Mouse (Mus musculus) 3134 (cell line): Measurements from ENCODE around the gene Ubqln4.

Source experiments
- DNase-seq: peaks from one replicate; pipeline ENCODE4 v3.0.0-alpha.2; 2011; ENCODE audit warnings: low spot score; ENCODE audit not compliant: insufficient read length; ENCODE audit errors: extremely low read depth

Gene Ubqln4

DNA sequence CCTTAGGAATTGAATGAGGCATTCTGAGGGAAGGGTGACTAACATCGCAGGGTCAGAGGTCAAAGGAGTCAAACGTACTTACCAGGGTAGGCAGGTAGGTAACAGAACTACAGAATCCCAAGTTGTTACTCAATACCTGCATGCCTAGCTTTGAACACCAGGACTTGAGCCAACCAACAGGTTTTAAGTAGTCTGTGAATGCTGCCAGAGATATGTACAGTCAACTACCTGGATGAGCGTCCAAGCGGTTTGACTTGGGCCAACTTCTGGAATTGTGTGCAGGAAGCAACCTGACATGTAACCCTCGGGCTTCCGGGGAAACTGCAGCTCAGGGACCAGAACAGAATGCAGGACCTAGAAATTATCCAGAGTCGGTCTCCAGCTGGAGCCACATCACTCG is 30.5 kb upstream of the Ubqln4 start:
- DNase-seq: no peak

GRCm38 (mm10) chr3:88525021-88525420 is 28.5 kb upstream of the Ubqln4 start:
- no peak for DNase-seq

- peak; percentile 77 for DNase-seq
Observed at GRCm38 (mm10) chr3:88526157-88527131, 27.1 kb upstream of the Ubqln4 start.

GRCm38 (mm10) chr3:88527565-88527964 is 26.0 kb upstream of the Ubqln4 start:
- DNase-seq: no peak

DNA sequence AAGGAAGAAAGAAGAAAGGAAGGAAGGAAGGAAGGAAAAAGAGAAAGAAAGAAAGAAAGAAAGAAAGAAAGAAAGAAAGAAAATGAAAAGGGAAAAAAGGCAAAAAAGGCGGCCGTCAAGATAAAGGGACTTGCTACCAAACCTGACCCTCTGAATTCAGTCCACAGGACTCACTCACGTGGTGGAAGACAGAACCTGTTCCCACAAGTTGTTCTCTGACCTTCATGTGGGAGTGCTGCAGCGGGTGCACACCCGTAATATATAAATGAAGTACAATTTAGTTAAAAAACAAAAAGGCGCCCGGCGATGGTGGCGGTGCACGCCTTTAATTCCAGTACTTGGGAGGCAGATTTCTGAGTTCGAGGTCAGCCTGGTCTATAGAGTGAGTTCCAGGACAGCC is 24.9 kb upstream of the Ubqln4 start:
- no peak for DNase-seq

DNA sequence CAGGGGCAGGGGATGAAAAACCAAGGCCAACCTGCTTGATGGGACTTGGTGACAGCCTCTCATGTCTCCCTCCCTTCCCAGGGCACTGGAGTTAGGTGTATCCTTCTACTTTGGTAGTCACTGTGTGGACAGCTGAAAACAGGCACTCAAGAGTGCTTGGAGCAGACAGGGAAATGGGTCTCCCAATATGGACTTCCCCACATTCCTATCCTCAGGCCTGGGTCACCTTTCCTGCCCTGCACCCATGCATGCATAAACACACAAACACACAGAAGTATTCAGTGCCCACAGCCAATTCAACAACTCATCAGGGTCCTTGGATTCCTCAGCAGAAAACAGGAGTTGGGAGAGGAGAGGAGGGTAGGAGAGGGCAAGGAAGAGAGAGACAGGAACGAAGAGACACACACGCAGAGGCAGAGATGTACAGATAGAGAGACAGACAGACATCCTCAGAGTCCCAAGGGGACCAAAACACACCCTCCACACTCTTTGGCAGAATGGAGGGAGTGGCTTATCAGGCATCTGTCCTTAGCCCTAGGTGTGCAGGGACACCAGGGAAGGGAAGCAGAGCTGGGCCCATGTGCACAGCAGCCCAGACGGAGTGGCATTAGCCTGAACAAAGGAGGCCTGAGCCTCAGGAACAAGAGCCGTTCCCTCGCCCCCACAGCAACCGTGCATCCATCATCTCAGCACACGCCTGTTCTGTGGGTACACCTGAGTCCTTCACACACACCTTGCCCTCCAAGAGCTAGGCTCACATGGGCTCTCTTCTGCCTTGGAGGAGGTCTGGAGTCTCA is 24.2 kb upstream of the Ubqln4 start:
- DNase-seq: no peak

GRCm38 (mm10) chr3:88530082-88530864 is 23.3 kb upstream of the Ubqln4 start:
- no peak for DNase-seq

DNA sequence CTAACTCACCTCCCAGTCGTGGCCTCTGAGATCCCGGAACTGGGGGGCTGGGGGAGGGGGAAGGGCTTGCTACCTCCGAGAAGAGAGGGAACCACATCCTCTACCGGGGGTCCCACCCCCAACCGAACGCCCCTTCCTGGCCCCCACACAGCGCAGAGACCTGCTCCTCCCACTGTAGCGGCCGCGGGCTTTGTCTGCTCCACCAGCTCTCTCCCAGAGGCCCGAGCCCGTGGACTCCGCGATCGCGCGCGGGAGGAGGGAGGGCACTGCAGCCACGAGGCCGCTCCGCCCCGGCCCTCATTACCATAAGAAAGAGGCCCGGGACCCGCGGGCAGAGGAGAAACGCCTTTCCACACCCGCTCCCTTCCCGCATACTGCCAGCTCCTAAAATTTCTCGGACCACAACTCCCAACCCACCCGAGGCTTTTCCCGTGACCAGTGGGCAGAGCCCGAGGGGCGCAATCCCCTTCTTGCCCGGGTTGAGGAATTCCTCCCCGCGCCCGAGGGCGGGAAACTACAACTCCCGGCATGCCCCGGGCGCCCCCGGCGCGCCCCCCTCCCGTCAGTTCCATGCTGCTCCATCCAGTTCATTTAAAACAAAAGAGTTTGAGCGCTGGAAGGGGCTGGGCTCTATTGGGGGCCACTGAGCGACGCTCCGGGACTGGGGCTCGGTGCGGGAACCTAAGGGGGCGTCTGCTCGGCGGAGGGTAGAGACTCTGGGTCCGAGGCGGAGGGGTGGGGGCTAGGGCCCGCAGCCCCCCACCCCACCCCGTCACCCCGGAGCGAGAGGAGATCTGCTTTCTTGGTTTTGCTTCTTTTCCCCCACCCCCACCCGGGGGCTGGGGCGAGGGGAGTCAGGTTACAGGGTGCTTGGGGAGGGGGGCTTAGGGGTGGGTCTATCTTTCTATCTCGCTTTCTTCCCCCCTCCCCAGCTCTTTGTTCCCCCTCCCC is 21.9 kb upstream of the Ubqln4 start:
- peak; percentile 92 for DNase-seq

DNA sequence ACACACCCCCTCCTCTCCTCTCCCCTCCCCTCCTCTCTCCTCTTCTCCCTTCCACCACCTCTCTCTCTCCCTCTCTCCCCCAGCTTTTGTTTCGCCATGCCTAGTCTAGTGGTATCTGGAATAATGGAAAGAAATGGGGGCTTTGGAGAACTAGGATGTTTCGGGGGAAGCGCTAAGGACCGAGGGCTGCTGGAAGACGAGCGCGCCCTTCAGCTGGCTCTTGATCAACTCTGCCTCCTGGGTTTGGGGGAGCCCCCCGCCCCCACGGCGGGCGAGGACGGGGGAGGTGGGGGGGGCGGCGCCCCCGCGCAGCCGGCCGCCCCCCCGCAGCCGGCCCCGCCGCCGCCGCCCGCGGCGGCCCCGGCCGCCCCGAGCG is 21.3 kb upstream of the Ubqln4 start, which contains the start of gene Mex3a:
Gene Mex3a, plus strand, starts transcription at position 97 of the 376 bp plus-strand sequence.
- DNase-seq: no peak

DNA sequence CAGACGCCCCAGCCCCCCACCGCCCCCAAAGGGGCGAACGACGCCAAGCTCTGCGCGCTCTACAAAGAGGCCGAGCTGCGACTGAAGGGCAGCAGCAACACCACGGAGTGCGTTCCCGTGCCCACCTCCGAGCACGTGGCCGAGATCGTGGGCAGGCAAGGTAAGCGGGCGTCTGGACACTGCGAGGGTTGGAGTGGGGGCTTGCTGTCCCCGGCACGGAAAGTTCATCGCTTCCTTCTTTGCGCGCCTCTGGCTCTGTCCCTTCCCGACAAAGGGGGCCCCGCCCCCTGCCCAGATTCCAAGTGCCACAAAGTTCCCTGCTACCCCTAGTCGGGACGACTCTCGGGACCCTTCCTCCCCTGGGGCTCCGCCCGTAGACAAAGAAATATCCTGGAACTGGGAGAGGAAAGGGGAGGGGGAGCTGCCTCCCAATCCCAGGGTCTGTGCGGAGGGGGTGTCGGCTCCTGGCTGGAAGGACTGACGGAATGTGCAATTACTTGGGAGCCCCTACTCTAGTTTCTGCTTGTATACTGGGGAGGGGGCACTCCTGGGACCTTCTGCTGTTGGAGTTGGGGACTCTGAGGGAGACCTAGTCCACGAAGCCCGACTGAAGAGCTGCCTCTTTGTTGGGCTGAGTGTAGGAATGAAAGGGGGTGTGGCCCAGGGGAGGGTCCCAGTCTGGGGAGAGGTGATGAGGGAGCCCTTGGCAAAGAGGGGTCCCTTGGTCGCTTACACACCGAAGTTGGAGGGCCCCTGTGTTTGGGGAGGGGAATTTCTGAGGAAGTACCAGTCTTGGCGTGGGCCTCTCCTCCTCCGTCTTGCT is 20.7 kb upstream of the Ubqln4 start:
- DNase-seq: no peak

DNA sequence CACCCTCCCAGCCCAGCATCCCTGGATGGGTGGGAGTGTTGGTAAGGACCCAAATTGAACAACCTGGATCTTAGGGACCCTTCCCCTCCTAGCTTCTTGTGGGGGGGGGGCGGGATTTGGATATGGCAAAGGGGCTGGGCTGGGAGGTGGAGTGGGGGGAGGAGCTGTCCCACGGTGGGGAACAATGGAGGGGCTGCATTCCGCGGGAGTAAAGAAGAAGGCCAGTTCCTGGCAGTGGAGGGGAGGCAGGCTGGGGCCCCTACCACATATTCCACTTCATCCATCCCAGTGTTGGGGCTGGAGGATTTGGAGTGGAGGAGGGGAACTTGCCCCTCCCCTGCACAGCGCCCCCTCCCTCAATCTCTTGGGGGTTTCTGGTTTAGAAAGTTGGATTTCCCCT is 19.9 kb upstream of the Ubqln4 start:
- DNase-seq: no peak

DNA sequence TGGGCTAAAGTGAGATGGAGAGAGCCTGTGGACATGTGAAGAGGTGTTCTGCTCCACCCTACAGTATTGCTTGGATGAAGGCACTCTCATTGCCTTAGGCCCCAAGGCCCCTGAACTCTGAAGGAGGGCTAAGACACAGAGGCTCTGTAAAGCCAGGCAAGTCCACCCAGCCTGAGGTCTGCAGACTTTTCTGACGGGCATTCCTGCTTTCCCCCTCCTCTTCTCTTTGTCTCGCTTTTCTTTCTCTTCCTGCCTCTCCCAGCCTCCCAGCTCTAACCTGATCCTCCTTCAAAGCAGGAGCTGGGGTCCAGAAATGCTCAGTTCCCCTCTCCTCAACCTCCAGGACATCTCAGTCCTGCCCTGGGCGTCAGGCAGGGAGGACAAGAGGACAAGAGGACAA is 18.6 kb upstream of the Ubqln4 start:
- DNase-seq: no peak

DNA sequence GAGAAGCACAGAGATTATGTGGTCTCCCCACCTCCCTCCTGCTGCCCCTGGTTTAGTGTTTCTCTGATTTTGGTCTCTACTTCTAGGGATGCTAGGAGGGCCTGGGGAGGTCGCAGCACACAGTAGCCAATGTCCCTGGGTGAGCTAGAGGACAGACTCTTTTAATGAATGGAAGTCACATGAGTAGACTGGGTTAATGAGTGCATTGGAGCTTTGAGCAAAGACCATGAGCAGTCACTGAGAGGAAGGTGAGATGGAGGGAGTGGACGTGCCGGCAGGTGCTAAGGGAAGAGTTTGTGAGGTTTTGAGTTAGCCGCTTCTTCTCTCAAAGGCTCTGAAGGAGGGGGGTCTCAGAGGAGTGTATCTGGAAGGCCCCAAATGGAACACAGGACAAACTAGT is 18.0 kb upstream of the Ubqln4 start:
- DNase-seq: no peak

- DNase-seq: no peak
Observed at GRCm38 (mm10) chr3:88536103-88536930, 17.2 kb upstream of the Ubqln4 start.

DNA sequence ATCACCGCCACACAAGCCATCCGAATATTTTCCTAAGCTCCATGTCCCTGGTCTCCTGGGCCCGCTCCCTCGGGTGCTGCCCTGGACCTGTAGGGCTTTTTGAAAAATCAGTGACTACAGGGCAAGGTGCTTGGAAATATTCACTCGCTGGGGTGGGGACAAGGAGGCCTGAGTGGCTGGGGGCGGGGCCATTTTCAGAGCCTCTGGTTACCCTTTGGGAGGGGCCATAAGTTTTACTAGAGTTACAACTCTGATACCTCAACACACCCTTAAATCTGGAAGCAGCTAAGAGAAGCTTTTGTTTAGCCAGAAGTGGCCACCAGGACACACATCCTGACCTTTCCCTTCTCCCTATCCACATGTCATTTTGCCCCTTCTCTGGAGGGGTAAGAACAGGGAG is 16.4 kb upstream of the Ubqln4 start:
- DNase-seq: no peak

GRCm38 (mm10) chr3:88538271-88539145 is 15.1 kb upstream of the Ubqln4 start:
- DNase-seq: no peak

GRCm38 (mm10) chr3:88539397-88539796 is 14.2 kb upstream of the Ubqln4 start:
- DNase-seq: no peak
